Mouse (Mus musculus) mammary gland, adult 2 months (tissue): ENCODE results near the gene Tceal9. TPM values are rescaled to one million over a fixed set of nuclear protein-coding genes. Genes with fewer than 3 reads are reported as not detected.

Experiments used
- polyA plus RNA-seq: library from polyadenylated mRNA; depleted of rRNA; stranded (reverse); fragments of >200 nt; gene quantifications from 2 replicates; pipeline ENCODE4 v1.2.3, GENCODE M21; 2012; ENCODE audit warnings: low replicate concordance; rRNA removed

Gene Tceal9
- 4.4 and 15.2 TPM in 2 replicates for polyA plus RNA-seq

DNA sequence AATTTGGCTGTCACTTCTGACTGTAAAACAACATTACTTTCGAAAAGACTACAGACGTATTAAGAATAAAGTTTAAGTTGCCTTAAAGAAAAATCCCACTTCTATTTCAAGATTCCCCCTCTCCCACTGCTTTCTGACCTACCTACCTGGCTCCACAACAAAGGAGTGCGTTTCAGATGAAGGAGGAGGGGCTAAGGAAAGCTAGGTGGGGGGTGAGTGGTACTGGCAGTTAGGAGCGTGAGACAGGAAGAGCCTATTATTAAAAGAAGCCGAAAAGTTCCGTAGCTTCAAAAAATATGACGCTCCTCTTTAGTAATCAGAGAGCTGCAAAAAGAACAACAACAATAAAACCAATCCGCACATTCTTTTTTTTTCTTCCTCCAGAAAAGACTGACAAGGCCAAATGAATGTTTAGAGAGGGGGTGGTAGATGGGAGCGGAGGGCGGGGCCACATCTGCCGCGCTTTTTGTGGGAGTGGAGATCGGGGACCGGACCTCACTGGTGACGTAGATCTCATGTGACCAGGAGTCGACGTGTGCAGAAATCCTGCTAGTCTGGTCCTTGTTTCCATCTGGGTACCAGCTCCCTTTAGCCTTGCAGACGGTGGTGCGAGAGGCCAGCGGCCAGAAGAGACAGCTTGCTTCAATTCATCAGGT is at the start of gene Tceal9:
Gene Tceal9, plus strand, starts transcription at position 506 of the 656 bp plus-strand sequence.

DNA sequence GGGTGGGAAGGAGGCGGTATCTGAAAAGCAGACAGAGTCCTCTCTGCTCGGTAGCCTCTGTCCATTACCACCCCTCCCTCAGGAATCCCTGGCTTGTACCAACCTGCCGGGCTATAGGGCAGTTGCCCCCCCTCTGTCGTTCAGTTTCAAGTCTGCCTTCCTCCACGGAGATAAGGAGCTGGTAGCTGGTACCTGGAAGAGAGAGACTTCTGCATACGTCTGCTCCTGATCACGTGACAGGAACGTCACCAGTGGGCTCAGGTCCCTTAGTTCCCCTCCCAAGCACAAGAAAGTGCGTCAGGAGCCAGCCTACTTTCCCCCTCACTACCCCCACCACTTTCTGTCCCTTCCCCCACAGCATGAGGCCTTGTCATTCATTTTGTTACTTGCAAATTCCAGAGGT is 41.2 kb upstream of the Tceal9 start, which contains the start of gene Tceal5:
Gene Tceal5, minus strand, starts transcription at position 213 of the 403 bp plus-strand sequence.

DNA sequence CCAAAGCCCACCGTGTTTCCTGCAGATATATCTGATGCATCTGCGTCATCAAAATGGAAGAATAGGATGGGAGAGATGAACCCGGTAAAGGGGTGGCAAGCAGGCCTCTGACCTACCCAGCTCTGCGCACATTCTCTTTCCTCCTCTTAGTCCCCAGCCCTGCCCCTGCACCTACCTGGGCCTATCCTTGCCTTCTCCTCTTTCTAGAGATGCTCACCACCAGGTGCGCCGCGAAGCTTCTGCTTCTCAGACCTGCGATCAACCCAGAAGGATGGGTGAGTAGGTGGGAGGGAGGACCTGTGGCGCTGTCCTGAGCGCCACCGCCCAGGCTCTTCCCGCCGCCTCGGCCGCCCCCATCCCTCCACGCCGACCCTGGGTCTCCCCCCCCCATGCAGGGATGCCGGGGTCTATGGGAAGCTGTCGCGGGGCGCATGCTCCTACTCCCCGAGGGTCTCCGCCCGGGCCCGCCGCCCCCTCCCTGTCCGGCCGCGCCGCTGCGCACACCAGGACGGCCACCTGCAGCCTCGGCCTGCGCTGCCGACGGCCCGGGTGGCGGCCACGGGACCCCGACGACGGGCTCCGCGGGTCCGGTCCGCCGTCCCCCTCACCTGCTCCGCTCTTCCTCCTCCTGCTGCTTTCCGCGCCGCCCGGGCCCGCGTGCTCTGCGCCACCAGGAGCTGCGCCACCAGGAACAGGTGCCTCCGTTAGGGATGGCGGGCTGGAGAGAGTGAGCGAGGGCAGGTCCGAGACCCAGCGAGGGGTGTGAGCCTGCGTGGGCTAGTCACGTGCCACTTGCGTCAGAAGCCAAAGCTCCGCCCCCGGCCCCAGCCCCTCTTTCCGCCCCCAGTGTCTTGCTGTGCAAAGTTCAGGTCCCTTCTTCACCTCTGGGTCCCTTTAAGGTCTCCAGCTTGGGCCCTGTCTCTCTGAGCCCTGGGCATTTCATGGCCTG is 29.9 kb upstream of the Tceal9 start, which contains the start of the genes Tceal7 and Bex1:
Gene Tceal7, plus strand, starts transcription at position 51 of the 949 bp plus-strand sequence.
Gene Bex1, minus strand, starts transcription at position 785 of the 949 bp plus-strand sequence.

DNA sequence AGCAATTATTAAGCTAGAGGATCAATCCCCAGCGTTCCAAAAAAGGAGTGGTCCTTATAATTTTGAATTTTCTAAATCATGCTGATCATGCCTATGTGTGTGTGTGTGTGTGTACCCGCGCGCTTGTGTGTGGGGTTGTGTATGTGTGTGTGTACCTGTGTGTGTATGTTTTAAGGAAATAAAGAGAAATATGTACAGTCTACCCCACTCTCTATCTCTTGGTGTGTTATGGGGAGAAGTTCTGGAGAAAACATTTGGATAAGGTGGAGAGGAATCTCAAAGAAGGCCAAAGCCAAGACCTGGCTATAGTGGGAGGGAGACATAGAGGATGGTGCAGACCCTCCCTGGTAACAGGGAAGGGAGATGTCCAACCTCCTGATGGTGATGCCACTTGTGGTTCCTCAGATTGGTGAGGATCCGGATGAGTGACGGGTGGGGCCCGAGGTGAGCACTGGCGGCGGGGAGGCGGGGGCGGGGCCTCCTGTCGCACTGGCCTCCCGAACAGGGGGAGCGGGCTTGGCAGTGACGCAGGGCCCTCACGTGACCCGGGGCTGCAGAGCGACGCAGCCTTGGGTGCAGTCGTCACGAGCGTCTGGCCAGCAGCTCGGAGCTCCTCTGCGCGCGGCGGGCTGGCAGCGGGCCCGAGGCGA is 25.0 kb downstream of the Tceal9 start, which contains the start of gene Bex3:
Gene Bex3, plus strand, starts transcription at position 511 of the 650 bp plus-strand sequence.

Other genes starting within 250 kb of the Tceal9 start
- 5.7 and 24.1 TPM in 2 replicates for gene Arxes1, start 211.7 kb upstream of the Tceal9 start, polyA plus RNA-seq
- gene Bex2, start 176.8 kb upstream of the Tceal9 start, polyA plus RNA-seq: not detected in 2 replicates
- not detected in 2 replicates for gene Nxf3, start 159.8 kb upstream of the Tceal9 start, polyA plus RNA-seq
- not detected in 2 replicates for gene Bex4, start 106.1 kb upstream of the Tceal9 start, polyA plus RNA-seq
- gene Tceal8, start 72.7 kb upstream of the Tceal9 start, polyA plus RNA-seq: 2.4 and 6.5 TPM in 2 replicates
- gene Tceal5, start 41.2 kb upstream of the Tceal9 start, polyA plus RNA-seq: 0.19 TPM in 1 of 2 replicates, not detected in the other
- gene Tceal7, start 30.3 kb upstream of the Tceal9 start, polyA plus RNA-seq: 0.49 TPM in 1 of 2 replicates, not detected in the other
- gene Bex1, start 29.6 kb upstream of the Tceal9 start, polyA plus RNA-seq: 1.4 TPM in 1 of 2 replicates, not detected in the other
- gene Bex3, start 25.2 kb downstream of the Tceal9 start, polyA plus RNA-seq: 16.9 and 32.1 TPM in 2 replicates